Mouse (Mus musculus): ENCODE measurements around the gene Ccdc57. TPM values are rescaled to one million over a fixed set of nuclear protein-coding genes. Genes with fewer than 3 reads are reported as not detected.
A peak's percentile ranks its signal among the peaks of the same experiment; 100 is the strongest.

The Ccdc57 gene
- polyA plus RNA-seq, 1 experiment from 2014 or later: 9.2 TPM

DNA sequence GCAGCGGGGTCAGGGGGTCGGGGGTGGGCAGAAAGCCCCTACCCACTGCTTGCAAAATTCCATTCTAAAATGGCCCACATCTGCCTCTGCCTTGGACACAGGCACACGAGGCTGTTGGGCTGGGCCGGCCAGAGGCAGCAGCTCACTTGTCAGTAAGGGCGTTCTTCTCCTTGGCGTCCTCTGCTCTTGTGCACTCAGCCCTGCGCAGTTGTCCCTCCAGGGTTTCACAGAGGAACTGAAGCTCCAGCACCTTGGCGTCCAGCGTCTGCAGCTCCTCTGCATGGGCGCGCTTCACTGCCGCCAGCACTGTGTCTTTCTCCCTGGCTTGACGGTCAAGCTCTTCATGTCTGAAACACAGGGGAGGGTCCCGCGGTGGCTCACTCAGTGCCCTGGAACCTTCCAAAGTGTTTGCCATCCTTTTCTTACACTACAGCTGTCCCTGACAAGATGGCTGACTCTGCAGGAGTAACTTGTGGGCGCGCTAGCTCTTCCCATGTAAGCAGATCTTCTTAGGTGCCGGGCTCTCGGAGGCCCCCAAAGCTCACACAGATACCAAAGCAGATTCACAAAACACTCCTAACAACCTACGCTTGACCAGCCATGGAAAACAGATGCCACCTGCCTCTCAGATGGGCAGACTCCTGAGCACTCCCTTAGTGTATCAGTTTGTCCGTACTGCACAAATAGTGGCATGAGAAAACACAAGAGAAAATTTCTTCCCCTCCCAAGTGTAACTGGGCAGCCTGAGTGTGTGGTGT lies 30.8 kb downstream of the Ccdc57 start:
- H3K9me3 ChIP-seq (ENCODE audit: control insufficient read depth, low read length): no peaks in the 10 kb centered on the region
- H3K27me3 ChIP-seq (ENCODE audit: control insufficient read depth, insufficient read depth, low read length): no peaks in the 10 kb centered on the region
- peak overlapping the region; percentile 28; the same call in 1 of the 2 replicates for H3K9ac ChIP-seq (ENCODE audit: low read depth, low read length)
- peak; percentile 83 for ATAC-seq (ENCODE audit: low FRiP score, low TSS enrichment)
- H3K36me3 ChIP-seq (ENCODE audit: control insufficient read depth, insufficient read depth, low read length): peaks cover 3% of the 10 kb centered on the region; the same call in 1 of the 2 replicates
- 0 out of 2 replicates have a peak, but pooled peaks cover 10% of the 10 kb centered on the region for H3K4me1 ChIP-seq (ENCODE audit: control insufficient read depth, insufficient read depth, low read length)
- H3K4me2 ChIP-seq (replicated peaks; ENCODE audit: low read depth, low read length): peak overlapping the region; percentile 17
- 52% methylated on average over 21 of the region's 21 CpGs for WGBS
- H3K27ac ChIP-seq (ENCODE audit: low read depth, low read length): peak overlapping the region; percentile 87
- H3K4me3 ChIP-seq (ENCODE audit: low read length): no peak overlapping the region

DNA sequence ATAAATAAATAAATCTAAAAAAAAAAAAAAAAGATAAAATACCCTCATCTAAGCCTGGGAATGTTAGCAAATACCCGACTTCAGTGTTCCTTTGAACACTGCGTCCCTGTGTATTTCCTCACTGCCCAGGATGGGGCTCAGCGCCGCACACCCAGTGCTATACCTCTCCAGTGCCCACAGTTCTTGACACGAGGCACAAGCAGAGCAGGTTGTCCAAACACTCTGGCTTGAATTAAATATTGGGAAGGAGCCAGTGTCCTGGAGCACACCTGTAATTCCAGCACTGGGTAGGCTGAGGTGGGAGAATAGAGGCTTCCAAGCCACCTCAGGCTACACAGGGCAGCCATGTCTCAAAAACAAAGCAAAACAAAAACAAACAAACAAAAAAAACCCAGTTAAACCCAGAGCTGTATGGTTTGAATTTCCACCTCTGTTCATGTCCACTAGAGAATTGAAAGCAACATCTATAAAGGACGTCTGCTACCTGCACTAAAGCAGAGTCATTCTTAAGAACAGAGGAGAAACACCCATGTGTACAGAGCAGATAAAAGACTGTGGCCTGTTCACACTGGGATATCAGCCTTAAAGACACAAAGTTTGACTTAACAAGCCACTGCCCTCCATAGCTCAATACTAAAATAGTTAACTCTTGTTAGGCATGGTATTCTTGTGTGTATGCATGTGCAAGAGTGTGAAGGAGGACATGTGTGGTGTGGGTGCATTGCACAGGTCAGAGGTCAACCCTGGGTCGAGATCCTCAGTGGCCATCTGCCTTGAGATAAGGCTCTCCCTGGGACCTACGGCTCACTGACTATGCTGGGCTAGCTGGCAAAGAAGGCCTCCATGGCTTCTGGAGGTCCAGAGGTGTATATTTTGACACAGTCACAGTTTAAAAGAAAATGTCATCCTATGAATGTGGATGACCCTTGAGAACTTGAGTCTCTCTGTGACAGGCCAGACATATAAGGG lies 32.1 kb downstream of the Ccdc57 start:
- Histone ChIP-seq H3K27ac (ENCODE audit: low read depth, low read length) (no peak overlapping the region), H3K9ac (ENCODE audit: low read depth, low read length) (no peak overlapping the region), H3K9me3 (ENCODE audit: control insufficient read depth, low read length) (no peaks in the 10 kb centered on the region), H3K36me3 (ENCODE audit: control insufficient read depth, insufficient read depth, low read length) (peaks cover 10% of the 10 kb centered on the region; the same call in 1 of the 2 replicates), H3K27me3 (ENCODE audit: control insufficient read depth, insufficient read depth, low read length) (no peaks in the 10 kb centered on the region), H3K4me2 (replicated peaks; ENCODE audit: low read depth, low read length) (no peak overlapping the region), H3K4me1 (ENCODE audit: control insufficient read depth, insufficient read depth, low read length) (0 out of 2 replicates have a peak, but pooled peaks cover 10% of the 10 kb centered on the region), H3K4me3 (ENCODE audit: low read length) (no peak overlapping the region)
- WGBS: 89% methylated on average over 8 of the region's 8 CpGs
- no peak for ATAC-seq (ENCODE audit: low FRiP score, low TSS enrichment)

DNA sequence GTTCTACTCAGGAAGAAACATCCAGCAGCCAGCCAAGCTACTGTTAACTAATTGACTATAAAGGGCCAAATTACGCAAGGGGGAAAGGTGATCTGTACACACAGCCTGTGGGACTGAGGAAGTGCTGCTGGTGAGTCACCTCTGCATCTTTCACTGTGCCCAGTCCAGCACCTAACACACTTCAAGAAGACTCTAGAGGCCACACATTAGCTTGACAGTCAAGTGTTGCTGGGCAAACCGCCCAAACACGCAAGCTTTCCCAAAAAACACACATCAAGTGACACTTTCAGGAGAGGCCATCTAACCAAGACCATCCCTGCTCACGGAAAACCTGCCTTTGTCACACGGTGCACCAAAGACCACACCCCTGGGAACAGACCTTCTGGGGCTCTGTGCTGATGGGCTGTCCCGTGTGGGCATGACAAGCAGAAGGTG lies 34.5 kb downstream of the Ccdc57 start:
- H3K4me2 ChIP-seq (replicated peaks; ENCODE audit: low read depth, low read length): no peak overlapping the region
- 89% methylated on average over 6 of the region's 6 CpGs for WGBS
- H3K36me3 ChIP-seq (ENCODE audit: control insufficient read depth, insufficient read depth, low read length): peaks cover 29% of the 10 kb centered on the region; the same call in 1 of the 2 replicates
- no peak overlapping the region for H3K27ac ChIP-seq (ENCODE audit: low read depth, low read length)
- ATAC-seq (ENCODE audit: low FRiP score, low TSS enrichment): no peak
- H3K27me3 ChIP-seq (ENCODE audit: control insufficient read depth, insufficient read depth, low read length): no peaks in the 10 kb centered on the region
- H3K9ac ChIP-seq (ENCODE audit: low read depth, low read length): no peak overlapping the region
- H3K4me3 ChIP-seq (ENCODE audit: low read length): no peak overlapping the region
- H3K9me3 ChIP-seq (ENCODE audit: control insufficient read depth, low read length): no peaks in the 10 kb centered on the region
- 0 out of 2 replicates have a peak, but pooled peaks cover 10% of the 10 kb centered on the region for H3K4me1 ChIP-seq (ENCODE audit: control insufficient read depth, insufficient read depth, low read length)

DNA sequence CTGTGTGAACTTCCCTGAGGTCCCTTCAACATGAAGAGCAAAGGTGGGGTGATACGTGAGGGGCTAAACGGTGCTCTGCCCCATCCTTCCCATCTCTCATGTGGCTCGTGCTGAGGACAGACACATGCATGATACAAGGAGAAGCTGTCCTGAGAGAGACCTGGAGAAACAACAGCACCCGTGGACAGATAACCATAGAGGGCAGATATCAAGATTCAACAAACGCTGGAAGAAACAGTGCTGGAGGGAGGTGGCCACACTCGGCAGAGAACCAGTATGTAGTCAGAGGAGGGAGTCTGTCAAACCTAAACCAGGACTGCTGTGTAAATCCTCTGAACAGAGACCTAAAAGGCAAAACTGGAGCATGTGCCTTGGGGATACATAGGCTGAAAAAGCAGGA lies 37.2 kb downstream of the Ccdc57 start:
- WGBS: 91% methylated on average over 6 of the region's 6 CpGs
- no peak overlapping the region for H3K27ac ChIP-seq (ENCODE audit: low read depth, low read length)
- ATAC-seq (ENCODE audit: low FRiP score, low TSS enrichment): no peak
- no peaks in the 10 kb centered on the region for H3K9me3 ChIP-seq (ENCODE audit: control insufficient read depth, low read length)
- no peaks in the 10 kb centered on the region for H3K4me1 ChIP-seq (ENCODE audit: control insufficient read depth, insufficient read depth, low read length)
- no peak overlapping the region for H3K4me2 ChIP-seq (replicated peaks; ENCODE audit: low read depth, low read length)
- no peak overlapping the region for H3K4me3 ChIP-seq (ENCODE audit: low read length)
- H3K9ac ChIP-seq (ENCODE audit: low read depth, low read length): no peak overlapping the region
- peaks cover 37% of the 10 kb centered on the region; the same call in 1 of the 2 replicates for H3K36me3 ChIP-seq (ENCODE audit: control insufficient read depth, insufficient read depth, low read length)
- no peaks in the 10 kb centered on the region for H3K27me3 ChIP-seq (ENCODE audit: control insufficient read depth, insufficient read depth, low read length)

DNA sequence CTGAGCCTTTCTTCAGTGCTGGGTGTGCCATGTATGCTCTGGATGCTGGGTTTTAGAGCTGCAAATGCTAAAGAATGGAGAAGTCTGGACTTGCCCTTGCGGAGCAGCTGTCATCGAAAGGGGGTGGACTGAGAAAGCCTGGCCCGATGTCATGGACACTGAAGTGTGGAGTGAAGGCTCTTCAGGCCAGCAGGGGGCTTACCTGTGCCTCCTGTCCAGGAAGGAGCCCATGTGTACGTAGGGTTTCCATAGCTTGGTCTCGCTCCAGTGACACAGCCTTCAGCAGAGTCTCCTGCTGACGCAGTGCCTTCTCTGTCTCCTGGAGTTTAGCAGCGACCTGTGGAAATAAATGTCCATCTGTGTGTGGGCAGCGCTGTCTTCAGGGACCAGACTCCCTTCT lies 38.3 kb downstream of the Ccdc57 start:
- Histone ChIP-seq H3K9ac (ENCODE audit: low read depth, low read length) (0 out of 2 replicates have a peak overlapping the region, but pooled peaks have one; percentile 12), H3K9me3 (ENCODE audit: control insufficient read depth, low read length) (no peaks in the 10 kb centered on the region), H3K4me3 (ENCODE audit: low read length) (no peak overlapping the region), H3K27ac (ENCODE audit: low read depth, low read length) (no peak overlapping the region), H3K36me3 (ENCODE audit: control insufficient read depth, insufficient read depth, low read length) (peaks cover 47% of the 10 kb centered on the region; the same call in 1 of the 2 replicates), H3K4me2 (replicated peaks; ENCODE audit: low read depth, low read length) (no peak overlapping the region), H3K4me1 (ENCODE audit: control insufficient read depth, insufficient read depth, low read length) (no peaks in the 10 kb centered on the region), H3K27me3 (ENCODE audit: control insufficient read depth, insufficient read depth, low read length) (no peaks in the 10 kb centered on the region)
- ATAC-seq (ENCODE audit: low FRiP score, low TSS enrichment): no peak
- 70% methylated on average over 8 of the region's 8 CpGs for WGBS

DNA sequence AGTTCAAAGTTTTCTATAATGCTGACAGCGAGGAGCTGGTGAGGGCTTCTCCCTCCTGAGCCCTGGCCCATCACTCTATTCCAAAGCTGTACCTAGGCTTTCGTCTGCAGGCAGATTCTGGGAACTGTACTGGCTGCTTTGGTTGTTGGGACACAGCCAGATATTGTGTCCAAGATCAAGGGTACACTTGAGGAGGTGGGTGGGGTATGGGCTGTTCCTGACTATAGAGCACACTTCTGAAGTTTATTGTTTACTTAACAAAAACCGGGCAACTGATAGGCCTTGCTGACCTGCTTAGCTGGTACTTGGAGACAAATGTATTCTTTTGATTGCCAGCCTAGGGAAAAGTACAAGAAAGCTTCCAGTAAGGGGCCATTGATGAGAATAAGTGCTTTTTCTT lies 43.5 kb downstream of the Ccdc57 start:
- no peak overlapping the region for H3K9ac ChIP-seq (ENCODE audit: low read depth, low read length)
- H3K9me3 ChIP-seq (ENCODE audit: control insufficient read depth, low read length): no peaks in the 10 kb centered on the region
- H3K27ac ChIP-seq (ENCODE audit: low read depth, low read length): no peak overlapping the region
- WGBS: 84% methylated on average over 3 of the region's 3 CpGs
- H3K36me3 ChIP-seq (ENCODE audit: control insufficient read depth, insufficient read depth, low read length): peaks cover 51% of the 10 kb centered on the region; the same call in 1 of the 2 replicates
- H3K4me3 ChIP-seq (ENCODE audit: low read length): no peak overlapping the region
- no peak for ATAC-seq (ENCODE audit: low FRiP score, low TSS enrichment)
- H3K4me1 ChIP-seq (ENCODE audit: control insufficient read depth, insufficient read depth, low read length): no peaks in the 10 kb centered on the region
- no peaks in the 10 kb centered on the region for H3K27me3 ChIP-seq (ENCODE audit: control insufficient read depth, insufficient read depth, low read length)
- H3K4me2 ChIP-seq (replicated peaks; ENCODE audit: low read depth, low read length): no peak overlapping the region

DNA sequence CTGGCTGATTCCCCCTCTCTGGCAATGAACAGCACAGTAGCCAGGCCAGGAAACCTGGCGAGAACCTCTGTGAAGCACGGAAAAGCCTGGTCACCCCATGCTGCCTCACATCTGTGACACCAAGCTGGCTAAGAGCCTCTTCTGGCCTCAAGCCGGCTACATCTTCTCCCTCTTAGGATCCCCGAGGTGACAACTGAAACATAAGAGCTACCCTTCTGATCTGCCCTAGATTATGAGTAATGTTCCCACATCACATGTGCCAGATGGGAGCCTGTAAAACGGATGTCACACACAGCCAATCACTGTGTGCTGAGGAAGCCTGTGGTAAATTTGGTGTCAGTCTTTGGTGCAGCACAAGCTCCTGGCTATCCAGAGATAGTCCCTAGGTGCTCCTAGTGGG lies 44.0 kb downstream of the Ccdc57 start:
- H3K4me2 ChIP-seq (replicated peaks; ENCODE audit: low read depth, low read length): no peak overlapping the region
- no peaks in the 10 kb centered on the region for H3K27me3 ChIP-seq (ENCODE audit: control insufficient read depth, insufficient read depth, low read length)
- H3K27ac ChIP-seq (ENCODE audit: low read depth, low read length): no peak overlapping the region
- WGBS: 95% methylated on average over 5 of the region's 5 CpGs
- H3K4me3 ChIP-seq (ENCODE audit: low read length): no peak overlapping the region
- no peak for ATAC-seq (ENCODE audit: low FRiP score, low TSS enrichment)
- no peaks in the 10 kb centered on the region for H3K4me1 ChIP-seq (ENCODE audit: control insufficient read depth, insufficient read depth, low read length)
- peaks cover 47% of the 10 kb centered on the region; the same call in 1 of the 2 replicates for H3K36me3 ChIP-seq (ENCODE audit: control insufficient read depth, insufficient read depth, low read length)
- no peaks in the 10 kb centered on the region for H3K9me3 ChIP-seq (ENCODE audit: control insufficient read depth, low read length)
- H3K9ac ChIP-seq (ENCODE audit: low read depth, low read length): no peak overlapping the region

DNA sequence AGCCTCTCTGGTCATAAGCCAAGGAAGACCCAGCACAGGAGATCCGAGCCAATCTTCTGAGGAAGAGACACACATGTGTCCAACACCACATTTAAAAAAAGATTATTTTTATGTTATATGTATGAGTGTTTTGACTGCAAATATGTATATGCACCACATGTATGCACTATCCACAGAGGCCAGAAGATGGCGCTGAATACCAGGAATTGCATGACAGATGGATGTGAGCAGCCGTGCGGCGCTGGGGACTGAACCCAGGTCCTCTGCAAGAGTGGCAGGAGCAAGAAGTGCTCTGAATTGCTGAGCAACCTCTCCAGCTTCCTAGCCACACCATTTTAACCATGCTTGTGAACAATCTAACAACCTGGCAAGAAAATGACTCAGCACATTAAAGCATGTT lies 45.2 kb downstream of the Ccdc57 start:
- Histone ChIP-seq H3K27ac (ENCODE audit: low read depth, low read length) (no peak overlapping the region), H3K9ac (ENCODE audit: low read depth, low read length) (no peak overlapping the region), H3K4me3 (ENCODE audit: low read length) (no peak overlapping the region), H3K9me3 (ENCODE audit: control insufficient read depth, low read length) (no peaks in the 10 kb centered on the region), H3K27me3 (ENCODE audit: control insufficient read depth, insufficient read depth, low read length) (no peaks in the 10 kb centered on the region), H3K4me2 (replicated peaks; ENCODE audit: low read depth, low read length) (no peak overlapping the region), H3K36me3 (ENCODE audit: control insufficient read depth, insufficient read depth, low read length) (peaks cover 44% of the 10 kb centered on the region; the same call in 1 of the 2 replicates), H3K4me1 (ENCODE audit: control insufficient read depth, insufficient read depth, low read length) (no peaks in the 10 kb centered on the region)
- ATAC-seq (ENCODE audit: low FRiP score, low TSS enrichment): no peak
- WGBS: 90% methylated on average over 5 of the region's 5 CpGs
